Mouse (Mus musculus) forebrain, embryonic 14.5 days (tissue): ENCODE measurements around the gene Parp6. TPM values are rescaled to one million over a fixed set of nuclear protein-coding genes. Genes with fewer than 3 reads are reported as not detected.
A peak's percentile ranks its signal among the peaks of the same experiment; 100 is the strongest.

Experiments
- ATAC-seq: fragments of 200-750 bp; cut with Nextera tagmentation; 2 replicates; pipeline ENCODE4 v1.8.0; 2017; ENCODE audit warnings: mild to moderate bottlenecking, moderate library complexity
- DNase-seq: peaks from one replicate; pipeline ENCODE4 v3.0.0-alpha.2; 2015; ENCODE audit warnings: low spot score
- H3K27ac ChIP-seq: fragments of 300-500 bp; sonication (generic); 2 replicates; pipeline ENCODE4 v1.5.1; 2014; ENCODE audit warnings: low read depth, mild to moderate bottlenecking, control low read depth, low read length, moderate library complexity
- H3K27me3 ChIP-seq: fragments of 300-500 bp; sonication (generic); replicated peaks from 2 replicates; pipeline ENCODE4 v1.6.1; 2014; ENCODE audit warnings: low read length, control low read depth, mixed read lengths; ENCODE audit not compliant: control insufficient read depth, insufficient read depth
- H3K36me3 ChIP-seq: fragments of 300-500 bp; sonication (generic); 2 replicates; pipeline ENCODE4 v1.6.1; 2014; ENCODE audit warnings: low read length, control low read depth; ENCODE audit not compliant: control insufficient read depth, insufficient read depth
- H3K4me1 ChIP-seq: fragments of 300-500 bp; sonication (generic); 2 replicates; pipeline ENCODE4 v1.6.1; 2014; ENCODE audit warnings: antibody characterized with exemption, low read length, control low read depth; ENCODE audit not compliant: control insufficient read depth, insufficient read depth
- H3K4me2 ChIP-seq: fragments of 300-500 bp; sonication (generic); 2 replicates; pipeline ENCODE4 v1.6.1; 2014; ENCODE audit warnings: mild to moderate bottlenecking, control low read depth, low read length
- H3K4me3 ChIP-seq: fragments of 300-500 bp; sonication (generic); 2 replicates; pipeline ENCODE4 v1.5.1; 2014; ENCODE audit warnings: low read depth, low read length, control low read depth
- H3K9ac ChIP-seq: fragments of 300-500 bp; sonication (generic); 2 replicates; pipeline ENCODE4 v1.6.1; 2014; ENCODE audit warnings: mild to moderate bottlenecking, low read length, control low read depth, moderate library complexity
- H3K9me3 ChIP-seq: fragments of 300-500 bp; sonication (generic); replicated peaks from 2 replicates; pipeline ENCODE4 v1.6.1; 2016; ENCODE audit warnings: low read length, control low read depth, mixed read lengths; ENCODE audit not compliant: control insufficient read depth
- WGBS: fragments of 180-500 bp; shearing (Covaris S2); extraction: QIAGEN DNeasy Blood & Tissue Kit; methylation state at CpG from one replicate; pipeline ENCODE4 v1.1.7; 2014; 5-methylcytosine and 5-hydroxymethylcytosine counted together
- polyA plus RNA-seq: library from polyadenylated mRNA; unstranded; fragments of >200 nt; fragmentation: Nextera tagmentation; extraction: Ambion mirVana; gene quantifications from 2 replicates; pipeline ENCODE4 v1.2.1, GENCODE M21; 2014

Gene Parp6
- polyA plus RNA-seq, 1 experiment from 2014 or later = 211 TPM

- H3K9me3 ChIP-seq = no peaks in the 10 kb centered on the region
- peak overlapping the region; percentile 29; the same call in 1 of the 2 replicates for H3K9ac ChIP-seq
- H3K4me3 ChIP-seq = no peak overlapping the region
- no peak for DNase-seq
- peaks cover 61% of the 10 kb centered on the region for H3K36me3 ChIP-seq
- H3K4me2 ChIP-seq = no peak overlapping the region
- H3K27me3 ChIP-seq = no peaks in the 10 kb centered on the region
- peaks cover 37% of the 10 kb centered on the region for H3K4me1 ChIP-seq
- WGBS = 68% methylated on average over 6 of the region's 6 CpGs
- no peak overlapping the region for H3K27ac ChIP-seq
- no peak for ATAC-seq
Measured at GRCm38 (mm10) chr9:59661298-59661975, 44.4 kb downstream of the Parp6 start.

GRCm38 (mm10) chr9:59663226-59663625 lies 46.1 kb downstream of the Parp6 start:
- WGBS = 83% methylated on average over 7 of the region's 7 CpGs

GRCm38 (mm10) chr9:59663957-59664356 lies 46.9 kb downstream of the Parp6 start:
- DNase-seq (no peak), ATAC-seq (no peak)
- H3K27me3 ChIP-seq = no peaks in the 10 kb centered on the region
- no peak overlapping the region for H3K27ac ChIP-seq
- 62% methylated on average over 3 of the region's 3 CpGs for WGBS
- no peak overlapping the region for H3K9ac ChIP-seq
- H3K4me3 ChIP-seq = no peak overlapping the region
- peaks cover 31% of the 10 kb centered on the region for H3K4me1 ChIP-seq
- no peaks in the 10 kb centered on the region for H3K9me3 ChIP-seq
- peaks cover 87% of the 10 kb centered on the region for H3K36me3 ChIP-seq
- H3K4me2 ChIP-seq = no peak overlapping the region

More at GRCm38 (mm10) chr9:59663226-59663625, 46.1 kb downstream of the Parp6 start:
- ATAC-seq = no peak
- no peak overlapping the region for H3K4me2 ChIP-seq
- no peak for DNase-seq
- H3K27me3 ChIP-seq = no peaks in the 10 kb centered on the region
- peaks cover 79% of the 10 kb centered on the region for H3K36me3 ChIP-seq
- H3K4me1 ChIP-seq = peaks cover 35% of the 10 kb centered on the region
- no peak overlapping the region for H3K4me3 ChIP-seq
- no peak overlapping the region for H3K9ac ChIP-seq
- no peaks in the 10 kb centered on the region for H3K9me3 ChIP-seq
- H3K27ac ChIP-seq = no peak overlapping the region

GRCm38 (mm10) chr9:59664664-59665256 lies 47.7 kb downstream of the Parp6 start:
- peaks cover 94% of the 10 kb centered on the region for H3K36me3 ChIP-seq
- ATAC-seq (no peak), DNase-seq (peak; percentile 54)
- no peak overlapping the region for H3K4me3 ChIP-seq
- no peak overlapping the region for H3K27ac ChIP-seq
- H3K4me2 ChIP-seq = no peak overlapping the region
- H3K9me3 ChIP-seq = no peaks in the 10 kb centered on the region
- H3K4me1 ChIP-seq = peaks cover 26% of the 10 kb centered on the region
- no peaks in the 10 kb centered on the region for H3K27me3 ChIP-seq
- H3K9ac ChIP-seq = no peak overlapping the region
- WGBS = 44% methylated on average over 4 of the region's 4 CpGs

GRCm38 (mm10) chr9:59666016-59666415 lies 48.9 kb downstream of the Parp6 start:
- DNase-seq (no peak), ATAC-seq (no peak)
- H3K4me3 ChIP-seq = no peak overlapping the region
- H3K4me1 ChIP-seq = peaks cover 14% of the 10 kb centered on the region; the same call in 1 of the 2 replicates
- no peak overlapping the region for H3K27ac ChIP-seq
- peaks cover 96% of the 10 kb centered on the region for H3K36me3 ChIP-seq
- H3K4me2 ChIP-seq = no peak overlapping the region
- WGBS = 88% methylated on average over 8 of the region's 8 CpGs
- no peaks in the 10 kb centered on the region for H3K27me3 ChIP-seq
- no peak overlapping the region for H3K9ac ChIP-seq
- no peaks in the 10 kb centered on the region for H3K9me3 ChIP-seq

- peaks cover 96% of the 10 kb centered on the region for H3K36me3 ChIP-seq
- H3K4me1 ChIP-seq = peaks cover 7% of the 10 kb centered on the region; the same call in 1 of the 2 replicates
- H3K27me3 ChIP-seq = no peaks in the 10 kb centered on the region
- ATAC-seq (no peak), DNase-seq (no peak)
- 79% methylated on average over 1 of the region's 1 CpGs for WGBS
- H3K4me2 ChIP-seq = no peak overlapping the region
- H3K9ac ChIP-seq = no peak overlapping the region
- H3K27ac ChIP-seq = no peak overlapping the region; the same call in 1 of the 2 replicates
- no peak overlapping the region for H3K4me3 ChIP-seq
- no peaks in the 10 kb centered on the region for H3K9me3 ChIP-seq
Measured at GRCm38 (mm10) chr9:59666813-59667212, 49.7 kb downstream of the Parp6 start.

GRCm38 (mm10) chr9:59667250-59667649 lies 50.2 kb downstream of the Parp6 start:
- Histone ChIP-seq H3K4me1 (peaks cover 7% of the 10 kb centered on the region; the same call in 1 of the 2 replicates), H3K9ac (no peak overlapping the region), H3K36me3 (peaks cover 96% of the 10 kb centered on the region), H3K27me3 (no peaks in the 10 kb centered on the region), H3K4me3 (no peak overlapping the region), H3K27ac (no peak overlapping the region; the same call in 1 of the 2 replicates), H3K4me2 (no peak overlapping the region), H3K9me3 (no peaks in the 10 kb centered on the region)
- WGBS = 73% methylated on average over 4 of the region's 4 CpGs
- ATAC-seq (no peak), DNase-seq (peak; percentile 52)

- Histone ChIP-seq H3K36me3 (peaks cover 98% of the 10 kb centered on the region), H3K27ac (no peak overlapping the region)
- ATAC-seq = no peak
Measured at GRCm38 (mm10) chr9:59667904-59668303, 50.8 kb downstream of the Parp6 start.

GRCm38 (mm10) chr9:59668473-59668872 lies 51.4 kb downstream of the Parp6 start:
- WGBS = 68% methylated on average over 7 of the region's 7 CpGs
- H3K9me3 ChIP-seq = no peaks in the 10 kb centered on the region

More at GRCm38 (mm10) chr9:59667904-59668303, 50.8 kb downstream of the Parp6 start:
- Histone ChIP-seq H3K4me2 (no peak overlapping the region), H3K4me1 (peaks cover 7% of the 10 kb centered on the region; the same call in 1 of the 2 replicates), H3K4me3 (no peak overlapping the region), H3K9ac (no peak overlapping the region), H3K27me3 (no peaks in the 10 kb centered on the region), H3K9me3 (no peaks in the 10 kb centered on the region)
- WGBS = 91% methylated on average over 6 of the region's 6 CpGs
- DNase-seq = no peak

More at GRCm38 (mm10) chr9:59668473-59668872, 51.4 kb downstream of the Parp6 start:
- no peak overlapping the region for H3K27ac ChIP-seq
- H3K27me3 ChIP-seq = no peaks in the 10 kb centered on the region
- H3K9ac ChIP-seq = no peak overlapping the region
- peaks cover 7% of the 10 kb centered on the region; the same call in 1 of the 2 replicates for H3K4me1 ChIP-seq
- DNase-seq (no peak), ATAC-seq (no peak)
- no peak overlapping the region for H3K4me3 ChIP-seq
- no peak overlapping the region for H3K4me2 ChIP-seq
- H3K36me3 ChIP-seq = peaks cover 98% of the 10 kb centered on the region
